Mouse (Mus musculus) right cerebral cortex, postnatal 10 days (tissue): ENCODE data around the gene Clec4b1.
"Not testable (repeated sequence)": the region's sequence is repeated elsewhere in the genome, so short reads cannot be mapped to it uniquely, and the experiment has no call there.

Source experiments
- DNase-seq, 2 experiments: peaks; one replicate each; pipeline ENCODE4 v3.0.0; 2021; ENCODE audit warnings: low spot score in 2 of 2

Clec4b1 gene

DNA sequence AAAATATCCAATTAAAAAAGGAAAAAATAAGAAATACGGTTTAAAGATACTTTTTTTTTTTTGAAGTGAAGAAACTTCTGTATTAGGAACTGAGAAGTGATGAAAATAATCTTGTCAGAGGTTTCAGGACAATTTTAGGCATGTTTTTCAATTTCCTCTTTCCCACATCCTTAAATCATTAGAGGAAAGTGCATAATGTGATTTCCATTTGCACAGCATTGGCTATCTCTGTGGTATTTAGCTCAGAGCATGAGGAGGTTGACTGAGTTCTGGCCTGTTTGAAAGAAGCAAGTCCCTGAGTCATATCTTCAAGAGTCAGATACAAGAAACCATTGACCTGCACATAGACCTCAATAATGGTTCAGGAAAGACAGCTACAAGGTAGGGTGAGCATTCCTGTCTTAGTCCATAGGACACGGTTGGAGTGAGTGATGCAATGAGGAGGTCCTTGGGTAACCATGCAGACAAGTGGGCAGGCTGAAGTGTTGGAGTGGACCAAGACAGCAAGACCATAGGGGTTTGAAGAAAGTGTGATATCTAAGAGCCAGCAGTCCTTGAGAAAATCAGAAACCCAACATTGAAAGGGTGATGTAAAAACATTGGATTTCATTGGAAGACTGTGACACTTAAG, at the start of gene Clec4b1:
Gene Clec4b1 (plus strand): TSS at position 221 of the 631 bp plus-strand sequence.
- no peak for DNase-seq

DNA sequence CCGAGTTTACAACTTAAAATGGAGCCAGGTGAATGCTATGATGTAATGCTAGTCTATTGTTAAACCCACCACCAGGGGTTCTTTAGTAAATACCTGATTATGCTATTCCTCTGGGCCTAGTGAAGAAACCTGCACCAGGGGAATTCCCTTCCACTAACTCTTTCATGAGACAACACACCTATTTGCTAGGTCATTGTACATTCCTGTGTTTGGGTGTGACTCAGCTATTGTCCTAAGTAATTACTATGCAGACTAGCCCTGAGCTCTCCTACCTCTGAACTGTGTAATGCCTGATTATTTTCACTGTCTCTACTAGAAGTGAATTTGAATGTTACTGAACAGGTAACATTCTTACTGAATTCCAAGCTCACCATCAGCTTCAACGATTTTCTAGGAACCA, 45.1 kb upstream of the Clec4b1 start:
- DNase-seq, result not testable (repeated sequence)

- DNase-seq, result peak in 1 of 2 experiments; percentile 23
Measured at GRCm38 (mm10) chr6:123005591-123005990, 44.2 kb upstream of the Clec4b1 start.

- DNase-seq, result no peak
Measured at GRCm38 (mm10) chr6:123095125-123095843, 45.5 kb downstream of the Clec4b1 start.

DNA sequence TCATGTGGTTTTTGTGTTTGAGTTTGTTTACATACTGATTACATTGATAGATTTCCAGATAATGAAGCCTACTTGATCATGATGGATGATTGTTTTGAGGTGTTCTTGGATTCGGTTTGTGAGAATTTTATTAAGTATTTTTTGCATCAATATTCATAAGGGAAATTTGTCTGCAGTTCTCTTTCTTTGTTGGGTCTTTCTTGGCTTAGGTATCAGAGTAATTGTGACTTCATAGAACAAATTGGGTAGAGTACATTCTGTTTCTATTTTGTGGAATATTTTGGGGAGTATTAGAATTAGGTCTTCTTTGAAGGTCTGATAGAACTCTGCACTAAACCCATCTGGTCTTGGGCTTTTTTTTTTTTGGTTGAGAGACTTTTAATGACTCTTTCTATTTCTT, 56.4 kb downstream of the Clec4b1 start, which contains the start of gene Clec4a2:
Gene Clec4a2 (plus strand): TSS at position 301 of the 400 bp plus-strand sequence.
- DNase-seq, result not testable (repeated sequence)
